Mouse (Mus musculus): ENCODE measurements around the gene Icam2. TPM values are rescaled to one million over a fixed set of nuclear protein-coding genes. Genes with fewer than 3 reads are reported as not detected.

The Icam2 gene
- total and polyA plus RNA-seq, 2 experiments from 2014 or later: 7.4 to 11.9 TPM

- DNase-seq (ENCODE audit: low spot score) (no peak), ATAC-seq (ENCODE audit: low FRiP score) (no peak)
- Histone ChIP-seq H3K9ac (replicated peaks; ENCODE audit: low read length, poor library complexity, severe bottlenecking) (no peak overlapping the region), H3K4me2 (ENCODE audit: low read depth, low read length, poor library complexity, severe bottlenecking) (no peak overlapping the region), H3K36me3 (ENCODE audit: insufficient read depth, low read length) (peaks cover 11% of the 10 kb centered on the region), H3K27me3 (ENCODE audit: insufficient read depth, low read length) (no peaks in the 10 kb centered on the region), H3K4me3 (ENCODE audit: low read depth, low read length) (no peak overlapping the region), H3K27ac (ENCODE audit: low read depth, low read length) (no peak overlapping the region), H3K9me3 (ENCODE audit: low read length) (no peaks in the 10 kb centered on the region), H3K4me1 (ENCODE audit: insufficient read depth, low read length) (no peaks in the 10 kb centered on the region)
- WGBS: 62% methylated on average over 3 of the region's 3 CpGs
- TF ChIP-seq CTCF (IDR thresholded peaks at IDR 0.05): no peak
Observed at GRCm38 (mm10) chr11:106416331-106416730, 28.5 kb upstream of the Icam2 start.

GRCm38 (mm10) chr11:106412641-106413360, 24.9 kb upstream of the Icam2 start:
- no peak for DNase-seq (ENCODE audit: low spot score)
- no peak for TF ChIP-seq CTCF (IDR thresholded peaks at IDR 0.05)
- Histone ChIP-seq H3K4me3 (ENCODE audit: low read depth, low read length) (no peak overlapping the region), H3K4me1 (ENCODE audit: insufficient read depth, low read length) (no peaks in the 10 kb centered on the region), H3K4me2 (ENCODE audit: low read depth, low read length, poor library complexity, severe bottlenecking) (no peak overlapping the region), H3K27ac (ENCODE audit: low read depth, low read length) (no peak overlapping the region), H3K9me3 (ENCODE audit: low read length) (no peaks in the 10 kb centered on the region), H3K36me3 (ENCODE audit: insufficient read depth, low read length) (peaks cover 12% of the 10 kb centered on the region), H3K9ac (replicated peaks; ENCODE audit: low read length, poor library complexity, severe bottlenecking) (no peak overlapping the region), H3K27me3 (ENCODE audit: insufficient read depth, low read length) (no peaks in the 10 kb centered on the region)
- WGBS: 85% methylated on average over 3 of the region's 3 CpGs
- ATAC-seq (ENCODE audit: low FRiP score): no peak

DNA sequence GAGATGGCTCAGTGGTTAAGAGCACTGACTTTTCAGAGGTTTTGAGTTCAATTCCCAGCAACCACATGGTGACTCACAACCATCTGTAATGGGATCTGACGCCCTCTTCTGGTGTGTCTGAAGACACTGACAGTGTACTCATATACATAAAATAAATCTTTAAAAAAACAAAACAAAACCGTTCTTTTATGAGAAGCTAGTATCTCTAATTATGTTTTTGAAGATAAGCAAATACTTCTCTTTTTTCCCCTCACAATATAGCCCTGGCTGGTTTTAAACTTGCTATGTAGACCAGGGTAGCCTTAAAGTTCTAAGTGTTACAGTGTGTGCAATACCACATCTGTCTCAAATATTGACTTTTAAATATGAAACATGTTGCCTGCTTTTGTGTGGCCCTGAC, 23.3 kb upstream of the Icam2 start:
- H3K9ac ChIP-seq (replicated peaks; ENCODE audit: low read length, poor library complexity, severe bottlenecking): no peak overlapping the region
- H3K27ac ChIP-seq (ENCODE audit: low read depth, low read length): no peak overlapping the region
- H3K4me2 ChIP-seq (ENCODE audit: low read depth, low read length, poor library complexity, severe bottlenecking): no peak overlapping the region
- peaks cover 24% of the 10 kb centered on the region for H3K36me3 ChIP-seq (ENCODE audit: insufficient read depth, low read length)
- H3K9me3 ChIP-seq (ENCODE audit: low read length): no peaks in the 10 kb centered on the region
- 87% methylated on average over 2 of the region's 2 CpGs for whole genome bisulfite sequencing
- TF ChIP-seq CTCF (IDR thresholded peaks at IDR 0.05): no peak
- DNase-seq (ENCODE audit: low spot score) (no peak), ATAC-seq (ENCODE audit: low FRiP score) (no peak)
- no peaks in the 10 kb centered on the region for H3K27me3 ChIP-seq (ENCODE audit: insufficient read depth, low read length)
- H3K4me3 ChIP-seq (ENCODE audit: low read depth, low read length): no peak overlapping the region
- H3K4me1 ChIP-seq (ENCODE audit: insufficient read depth, low read length): no peaks in the 10 kb centered on the region

GRCm38 (mm10) chr11:106410507-106410906, 22.6 kb upstream of the Icam2 start:
- no peak for DNase-seq (ENCODE audit: low spot score)
- peaks cover 24% of the 10 kb centered on the region for H3K36me3 ChIP-seq (ENCODE audit: insufficient read depth, low read length)
- 92% methylated on average over 3 of the region's 3 CpGs for WGBS
- no peak overlapping the region for H3K4me3 ChIP-seq (ENCODE audit: low read depth, low read length)
- no peak for ATAC-seq (ENCODE audit: low FRiP score)
- no peaks in the 10 kb centered on the region for H3K9me3 ChIP-seq (ENCODE audit: low read length)
- no peak overlapping the region for H3K27ac ChIP-seq (ENCODE audit: low read depth, low read length)
- no peak for TF ChIP-seq CTCF (IDR thresholded peaks at IDR 0.05)
- no peaks in the 10 kb centered on the region for H3K4me1 ChIP-seq (ENCODE audit: insufficient read depth, low read length)
- no peaks in the 10 kb centered on the region for H3K27me3 ChIP-seq (ENCODE audit: insufficient read depth, low read length)
- no peak overlapping the region for H3K9ac ChIP-seq (replicated peaks; ENCODE audit: low read length, poor library complexity, severe bottlenecking)
- no peak overlapping the region for H3K4me2 ChIP-seq (ENCODE audit: low read depth, low read length, poor library complexity, severe bottlenecking)

- ATAC-seq (ENCODE audit: low FRiP score) (no peak), DNase-seq (ENCODE audit: low spot score) (no peak)
- Histone ChIP-seq H3K27me3 (ENCODE audit: insufficient read depth, low read length) (no peaks in the 10 kb centered on the region), H3K4me3 (ENCODE audit: low read depth, low read length) (no peak overlapping the region), H3K9ac (replicated peaks; ENCODE audit: low read length, poor library complexity, severe bottlenecking) (no peak overlapping the region), H3K4me2 (ENCODE audit: low read depth, low read length, poor library complexity, severe bottlenecking) (no peak overlapping the region), H3K36me3 (ENCODE audit: insufficient read depth, low read length) (peaks cover 24% of the 10 kb centered on the region), H3K9me3 (ENCODE audit: low read length) (no peaks in the 10 kb centered on the region), H3K4me1 (ENCODE audit: insufficient read depth, low read length) (no peaks in the 10 kb centered on the region), H3K27ac (ENCODE audit: low read depth, low read length) (no peak overlapping the region; the same call in 1 of the 2 replicates)
- no peak for TF ChIP-seq CTCF (IDR thresholded peaks at IDR 0.05)
- WGBS: 74% methylated on average over 4 of the region's 4 CpGs
Observed at GRCm38 (mm10) chr11:106410011-106410410, 22.1 kb upstream of the Icam2 start.

- no peak overlapping the region for H3K4me3 ChIP-seq (ENCODE audit: low read depth, low read length)
- H3K36me3 ChIP-seq (ENCODE audit: insufficient read depth, low read length): peaks cover 45% of the 10 kb centered on the region
- H3K4me2 ChIP-seq (ENCODE audit: low read depth, low read length, poor library complexity, severe bottlenecking): no peak overlapping the region
- DNase-seq (ENCODE audit: low spot score) (no peak), ATAC-seq (ENCODE audit: low FRiP score) (no peak)
- H3K4me1 ChIP-seq (ENCODE audit: insufficient read depth, low read length): no peaks in the 10 kb centered on the region
- no peaks in the 10 kb centered on the region for H3K9me3 ChIP-seq (ENCODE audit: low read length)
- 92% methylated on average over 8 of the region's 8 CpGs for WGBS
- TF ChIP-seq CTCF (IDR thresholded peaks at IDR 0.05): no peak
- H3K27ac ChIP-seq (ENCODE audit: low read depth, low read length): no peak overlapping the region
- no peak overlapping the region for H3K9ac ChIP-seq (replicated peaks; ENCODE audit: low read length, poor library complexity, severe bottlenecking)
- H3K27me3 ChIP-seq (ENCODE audit: insufficient read depth, low read length): no peaks in the 10 kb centered on the region
Observed at GRCm38 (mm10) chr11:106398481-106398880, 10.6 kb upstream of the Icam2 start.

All from midbrain, postnatal 0 days (tissue).